Mouse (Mus musculus): ENCODE data around the gene Gm20683. TPM values are rescaled to one million over a fixed set of nuclear protein-coding genes. Genes with fewer than 3 reads are reported as not detected.

Gm20683 gene
- not detected for polyA plus RNA-seq (2014; fragmentation: Illumina TruSeq; extraction: RNeasy Lipid Tissue Mini Kit (QIAGEN cat#74804); ENCODE audit: low read depth, low replicate concordance)

DNA sequence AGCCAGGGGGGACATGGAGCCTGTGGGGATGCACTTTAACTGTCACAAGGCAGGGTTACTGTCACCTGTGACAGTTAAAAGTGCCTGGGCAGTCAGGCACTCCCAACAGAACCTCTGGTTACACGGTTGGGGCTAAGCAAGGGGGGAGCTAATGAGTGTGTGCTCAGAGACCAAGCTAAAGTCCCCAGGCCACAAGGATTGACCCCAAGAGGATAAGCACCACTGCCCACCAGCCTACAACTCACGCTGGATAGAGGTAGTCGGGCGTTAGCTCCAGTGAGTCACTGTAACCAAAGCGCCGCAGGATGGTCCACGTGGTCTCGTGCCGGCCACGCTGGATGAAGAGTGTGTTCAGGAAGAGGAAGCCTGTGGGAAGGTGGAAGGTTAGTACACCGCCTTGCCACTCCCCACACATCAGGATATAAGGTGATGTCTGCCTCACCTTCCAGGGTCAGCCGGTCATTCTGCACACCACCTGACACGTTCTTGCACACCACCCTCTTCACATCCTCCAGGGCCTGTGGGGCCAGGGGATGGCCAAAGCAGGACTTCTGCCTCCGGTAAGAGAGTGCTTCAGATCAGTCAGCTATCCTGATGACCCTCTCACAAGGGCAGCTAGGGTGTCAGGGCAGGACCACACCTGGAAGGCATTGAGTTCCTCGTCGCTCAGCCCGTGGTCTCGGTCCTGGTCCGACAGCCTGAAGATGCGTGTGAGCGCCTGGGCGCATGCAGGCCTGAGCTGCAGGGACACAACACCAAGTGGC lies at the start of gene Gm20683:
Gm20683 (minus strand) TSS at position 647 of the 764 bp plus-strand sequence.

GRCm38 (mm10) chr17:25880196-25880910 lies 38.8 kb upstream of the Gm20683 start, which contains the start of gene Wfikkn1:
TSS of gene Wfikkn1 (minus strand) at chr17:25880858.

DNA sequence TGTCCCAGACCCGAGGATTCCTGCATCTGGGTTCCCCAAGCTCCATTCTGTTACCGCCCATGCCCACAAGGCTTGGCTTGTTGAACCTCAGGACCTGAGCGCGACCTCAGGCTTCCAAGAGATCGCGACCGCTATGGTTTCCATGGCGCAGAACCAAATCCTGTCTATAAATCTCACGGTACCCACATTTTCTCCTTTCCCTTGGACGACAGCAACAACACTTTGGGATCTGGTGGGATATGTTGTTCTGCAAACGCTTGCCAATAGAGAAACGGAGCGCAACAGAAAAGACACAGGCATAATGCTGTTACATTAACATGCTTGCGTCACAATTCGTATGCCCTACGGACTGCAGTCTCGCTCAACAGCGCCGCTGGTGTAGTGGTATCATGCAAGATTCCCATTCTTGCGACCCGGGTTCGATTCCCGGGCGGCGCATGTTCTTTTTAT lies 33.2 kb upstream of the Gm20683 start, which contains the start of gene Mettl26:
Mettl26 (plus strand) TSS at position 354 of the 450 bp plus-strand sequence.

DNA sequence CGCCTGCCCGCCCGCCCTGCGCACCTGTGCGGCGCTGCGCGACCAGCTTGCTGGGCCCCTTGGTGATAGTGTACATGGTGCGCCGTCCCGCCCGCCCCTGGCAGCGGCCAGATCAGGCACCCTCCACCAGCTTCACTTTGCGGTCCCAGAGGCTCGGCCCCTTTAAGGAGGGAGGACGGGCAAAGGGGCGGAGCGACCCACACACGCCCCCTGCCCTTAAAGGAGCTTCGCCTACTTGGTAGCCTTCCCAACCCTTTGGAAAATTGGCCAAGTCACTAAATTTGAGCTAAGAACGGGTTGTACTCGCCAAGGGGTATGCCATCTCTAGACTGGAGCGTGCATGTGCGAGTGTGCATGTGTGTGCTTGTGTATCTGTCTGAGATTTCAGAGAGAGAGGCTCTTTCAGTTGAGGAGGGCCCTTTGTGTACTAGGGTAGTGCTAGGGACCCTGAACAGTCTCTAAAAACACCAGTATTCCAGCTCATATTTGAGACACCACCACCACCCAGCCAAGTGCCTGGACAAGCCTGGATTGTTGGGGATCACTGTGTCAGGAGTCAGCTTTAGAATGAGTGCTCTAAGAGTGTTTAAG lies 27.1 kb upstream of the Gm20683 start, which contains the start of gene Mcrip2:
Mcrip2 (minus strand) TSS at position 164 of the 591 bp plus-strand sequence.

GRCm38 (mm10) chr17:25860832-25861703 lies 19.5 kb upstream of the Gm20683 start, which contains the start of gene Wdr90:
TSS of gene Wdr90 (minus strand) at chr17:25861501.

DNA sequence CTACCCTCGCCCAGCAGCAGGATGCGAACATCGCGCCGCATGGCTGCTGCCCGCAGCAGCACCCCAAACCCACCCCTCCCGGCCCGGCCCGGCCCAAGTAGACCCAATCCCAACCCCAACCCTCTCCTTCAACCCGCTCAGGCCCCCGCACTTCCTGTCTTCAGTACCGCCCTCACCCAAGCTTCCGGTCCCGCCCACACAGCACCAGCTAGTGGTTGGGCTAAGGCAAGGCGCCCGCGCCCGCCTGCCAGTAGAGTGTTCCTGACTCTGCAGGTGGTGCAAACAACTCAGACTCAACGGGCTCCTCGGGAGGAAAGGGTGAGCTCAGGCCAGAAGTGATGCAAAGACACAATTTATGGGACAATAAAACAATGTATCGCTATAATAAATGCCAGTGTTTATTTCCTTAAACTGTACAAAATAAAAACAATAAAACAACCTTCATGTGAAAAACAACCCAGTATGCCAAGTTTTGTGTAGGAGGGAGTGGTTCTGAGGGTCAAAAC lies 2.9 kb upstream of the Gm20683 start, which contains the start of gene Rhot2:
Rhot2 (minus strand) TSS at position 456 of the 506 bp plus-strand sequence.

GRCm38 (mm10) chr17:25837076-25837410 lies 4.5 kb downstream of the Gm20683 start, which contains the start of gene Rhbdl1:
TSS of gene Rhbdl1 (minus strand) at chr17:25837295.

DNA sequence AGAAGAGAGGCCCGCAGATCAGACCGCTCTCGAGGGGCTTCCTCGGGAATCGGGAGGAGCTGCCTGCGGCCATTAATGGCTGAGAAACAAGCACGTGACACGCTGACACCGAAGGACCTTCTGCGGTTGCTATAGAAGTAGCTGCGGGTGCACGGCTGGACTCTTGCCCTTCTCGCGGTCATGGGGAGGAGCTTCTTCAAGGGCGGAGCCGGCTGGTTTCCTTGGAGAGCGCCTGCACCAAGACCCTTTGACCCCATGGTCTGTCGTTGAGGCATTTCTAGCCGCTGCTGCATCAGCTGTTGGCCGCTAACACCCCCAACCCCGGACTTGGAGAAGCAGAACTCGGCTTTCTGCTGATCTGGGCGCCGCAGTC lies 8.3 kb downstream of the Gm20683 start, which contains the start of gene Stub1:
Stub1 (minus strand) TSS at position 114 of the 373 bp plus-strand sequence.

DNA sequence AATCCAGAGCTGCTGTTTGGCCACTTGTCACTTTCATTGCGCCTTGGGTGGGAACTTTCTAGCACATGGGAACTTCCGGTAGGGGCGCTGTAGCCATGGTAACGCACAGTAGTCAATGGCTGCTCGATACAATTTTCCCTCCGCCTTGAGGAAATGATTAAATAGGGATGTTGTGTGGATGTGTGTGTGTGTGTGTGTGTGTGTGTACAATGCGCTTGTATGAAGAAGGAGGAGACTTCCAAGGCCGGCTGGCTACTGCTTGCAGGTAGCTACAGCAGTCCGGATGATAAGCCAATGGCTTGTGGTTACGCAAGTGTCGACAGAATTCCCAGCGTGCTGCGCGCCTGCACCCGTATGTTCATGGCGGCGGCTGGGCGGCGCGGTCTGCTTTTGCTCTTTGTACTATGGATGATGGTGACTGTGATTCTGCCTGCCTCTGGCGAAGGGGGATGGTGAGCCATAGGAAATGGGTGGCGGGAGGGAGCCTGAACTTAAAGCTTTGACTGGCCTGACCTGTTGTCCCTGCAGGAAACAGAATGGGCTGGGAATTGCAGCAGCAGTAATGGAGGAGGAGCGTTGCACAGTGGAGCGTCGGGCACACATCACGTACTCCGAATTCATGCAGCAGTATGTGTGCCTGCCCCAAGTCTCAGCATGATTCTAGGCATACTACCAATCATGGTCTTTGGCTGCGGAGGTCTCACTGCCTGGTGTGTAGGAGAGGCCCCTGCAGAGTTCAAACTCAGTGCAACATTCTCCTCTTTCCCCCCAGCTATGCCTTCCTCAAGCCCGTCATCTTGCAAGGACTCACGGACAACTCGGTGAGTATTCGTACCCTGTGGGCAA lies 12.6 kb downstream of the Gm20683 start, which contains the start of gene Jmjd8:
Jmjd8 (plus strand) TSS at position 156 of the 846 bp plus-strand sequence.

DNA sequence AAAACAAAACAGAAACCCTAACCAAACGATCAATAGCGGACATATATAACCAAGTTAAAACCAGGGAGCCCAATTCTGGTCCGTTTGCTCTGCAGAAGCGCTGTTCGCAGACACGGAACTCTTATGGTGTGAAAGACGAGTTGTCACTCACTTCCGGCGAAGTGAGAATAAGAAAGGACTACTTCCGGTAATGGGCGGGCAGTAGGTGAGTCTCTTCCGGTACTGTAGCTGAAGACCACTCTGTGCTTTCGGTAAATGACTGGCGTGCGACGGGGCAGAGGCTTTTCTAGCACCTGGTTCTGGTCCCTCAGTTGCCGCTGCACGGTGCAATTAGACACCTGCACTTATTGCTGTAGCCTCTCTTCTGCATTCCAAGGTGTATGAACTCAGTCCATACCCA lies 18.1 kb downstream of the Gm20683 start, which contains the start of gene Wdr24:
Wdr24 (plus strand) TSS at position 176 of the 400 bp plus-strand sequence.

GRCm38 (mm10) chr17:25808789-25809605 lies 32.6 kb downstream of the Gm20683 start, which contains the start of gene Fbxl16:
TSS of gene Fbxl16 (plus strand) at chr17:25809085.

DNA sequence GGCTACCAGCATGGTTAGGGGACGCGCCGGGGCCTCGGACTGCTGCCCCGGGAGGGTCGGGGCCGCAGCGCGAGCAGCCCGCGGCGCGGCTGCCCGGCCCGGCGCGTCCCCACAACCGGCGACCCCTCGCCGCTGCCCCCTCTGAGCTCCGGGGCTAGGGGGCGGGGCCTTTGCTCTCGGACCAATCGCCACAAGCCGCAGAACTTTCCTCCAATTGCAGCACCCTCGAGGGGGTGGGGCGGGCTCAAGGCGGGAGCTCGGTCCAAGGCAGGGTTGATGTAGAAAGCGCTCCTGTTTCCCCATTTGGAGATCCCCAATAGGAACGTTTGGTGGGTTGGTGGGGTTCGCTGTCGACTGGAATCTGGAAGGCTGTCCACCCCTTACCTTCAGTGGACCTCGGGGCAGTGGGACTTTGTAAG lies 44.6 kb downstream of the Gm20683 start, which contains the start of gene Metrn:
Metrn (minus strand) TSS at position 186 of the 419 bp plus-strand sequence.

DNA sequence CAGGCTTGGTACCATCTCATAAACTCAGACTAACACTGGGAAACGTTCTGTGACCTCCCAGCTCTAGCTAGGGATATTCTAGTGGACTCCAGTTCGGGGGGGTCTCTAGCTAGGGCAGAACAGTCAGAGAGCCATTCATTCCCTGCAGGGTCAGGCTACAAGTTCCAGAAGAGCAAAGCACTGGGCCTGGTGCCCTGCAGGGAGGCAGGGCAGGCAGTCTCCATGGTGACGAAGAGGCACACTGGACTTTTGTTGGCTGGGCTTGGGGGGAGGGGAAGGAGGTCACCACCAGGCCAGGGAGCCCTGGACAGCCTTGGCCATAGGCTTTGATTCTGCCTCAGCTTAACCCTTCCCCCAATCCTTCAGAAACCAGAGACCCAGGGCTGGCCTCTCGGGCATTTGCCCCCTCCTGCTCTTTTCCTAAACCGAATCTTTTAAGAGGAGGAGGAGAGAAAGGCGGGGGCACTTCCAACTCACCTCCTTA lies 45.9 kb downstream of the Gm20683 start, which contains the start of gene AC134908.4:
AC134908.4 (minus strand) TSS at position 51 of the 484 bp plus-strand sequence.

GRCm38 (mm10) chr17:25792615-25793014 lies 48.9 kb downstream of the Gm20683 start, which contains the start of gene Fam173a:
TSS of gene Fam173a (minus strand) at chr17:25792901.

GRCm38 (mm10) chr17:25786280-25786679 lies 55.3 kb downstream of the Gm20683 start, which contains the start of gene Ccdc78:
TSS of gene Ccdc78 (plus strand) at chr17:25786580.

DNA sequence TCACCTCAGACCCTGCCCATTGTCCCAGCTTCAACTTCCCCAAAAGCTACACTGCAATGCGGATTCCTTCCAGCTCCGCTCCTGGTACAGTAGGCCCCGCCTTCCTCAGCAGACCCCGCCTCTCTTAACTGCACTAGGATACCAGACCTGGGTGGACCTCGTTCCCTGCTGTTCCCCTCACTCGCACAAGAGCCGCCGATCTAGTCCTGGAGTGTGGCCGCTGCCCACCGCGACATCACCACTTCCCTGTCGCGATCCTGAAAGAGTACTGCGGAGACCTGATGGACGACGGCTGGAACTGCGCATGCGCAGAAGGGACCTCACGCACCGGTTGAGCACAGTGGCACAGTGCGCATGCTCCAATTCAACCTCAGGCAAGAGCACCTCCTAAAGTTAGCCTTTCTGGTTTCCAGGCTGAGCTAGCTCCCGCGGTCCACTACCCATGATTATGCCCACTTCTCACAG lies 56.2 kb downstream of the Gm20683 start, which contains the start of gene Haghl:
Haghl (minus strand) TSS at position 393 of the 465 bp plus-strand sequence.

